ENCODE assay signal across 9 mouse cellular contexts in the genomic region with DNA sequence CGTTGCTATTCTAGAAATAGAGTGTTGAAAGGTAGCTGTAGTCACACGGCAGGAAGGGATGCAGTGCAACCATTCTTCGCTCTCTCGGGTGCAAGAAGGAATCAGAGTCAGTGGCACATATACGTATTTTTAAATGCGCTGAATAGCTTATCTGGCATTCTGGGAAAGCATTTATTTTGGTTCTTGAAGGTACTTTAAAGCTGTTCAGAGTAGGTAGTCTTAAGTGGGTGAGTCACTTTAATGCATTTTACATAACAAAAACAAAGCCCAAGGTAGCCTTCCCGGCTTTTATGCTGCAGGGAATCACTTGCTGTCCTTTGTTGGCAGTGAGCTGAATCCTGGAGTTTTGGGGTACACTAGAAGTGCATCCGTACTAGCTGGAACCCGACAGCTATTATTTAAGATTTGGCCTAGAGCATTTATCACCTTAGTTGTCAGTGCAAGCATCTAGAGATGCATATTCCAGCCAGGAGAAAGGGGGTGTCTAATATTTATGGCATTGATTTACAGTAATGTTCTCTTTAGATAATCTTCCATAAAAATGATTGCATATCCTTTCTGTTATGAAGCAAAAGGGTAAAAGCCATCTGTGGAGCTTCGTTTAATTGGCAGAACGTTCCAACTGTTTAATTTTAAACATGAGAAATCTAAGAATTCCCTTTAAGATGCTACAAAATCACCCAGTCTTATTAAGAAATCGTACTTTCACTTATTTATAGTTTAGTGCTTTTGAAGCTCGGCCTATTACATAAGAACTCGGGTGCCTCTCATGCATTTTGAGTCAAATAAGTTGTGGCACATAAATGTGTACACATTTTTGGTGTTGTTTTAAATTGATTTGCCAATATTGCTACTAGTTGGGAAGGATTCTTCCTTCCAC. TPM values are rescaled to one million over a fixed set of nuclear protein-coding genes. Genes with fewer than 3 reads are reported as not detected.
A peak's percentile ranks its signal among the peaks of the same experiment; 100 is the strongest.
DNase-seq lines count a peak whose midpoint lies in the region; ATAC-seq and TF ChIP-seq lines count a peak whose summit lies in the region.
"Had no signal": no experiment of that assay in that cellular context is flagged by ENCODE, and none has a peak within 500 bp of the region (broad histone marks: within the 10 kb centered on the region; RNA-seq: fewer than 3 reads in every experiment).

No protein-coding gene starts in this region.

- H3K27ac ChIP-seq in kidney, embryonic 16.5 days (ENCODE audit: low read length) = no peak overlapping the region
- H3K27ac ChIP-seq in kidney, adult 2 months (ENCODE audit: insufficient read depth, low read depth, low read length) = no peak overlapping the region
- no peak overlapping the region for H3K27ac ChIP-seq in forebrain, embryonic 11.5 days (ENCODE audit: low read depth, low read length)
- no peak overlapping the region for H3K27ac ChIP-seq in limb, embryonic 14.5 days (replicated peaks; ENCODE audit: low read depth, low read length)
- H3K27ac ChIP-seq: liver, embryonic 15.5 days had no signal

- H3K36me3 ChIP-seq in kidney, embryonic 16.5 days (ENCODE audit: insufficient read depth, low read length) = no peaks in the 10 kb centered on the region
- no peaks in the 10 kb centered on the region for H3K36me3 ChIP-seq in kidney, adult 2 months (ENCODE audit: control insufficient read depth, insufficient read depth, low read length)
- H3K36me3 ChIP-seq in forebrain, embryonic 11.5 days (ENCODE audit: control insufficient read depth, insufficient read depth, low read length) = no peaks in the 10 kb centered on the region
- H3K36me3 ChIP-seq in limb, embryonic 14.5 days (ENCODE audit: control insufficient read depth, insufficient read depth, low read length) = no peaks in the 10 kb centered on the region
- H3K36me3 ChIP-seq: liver, embryonic 15.5 days had no signal

- no peak for ATAC-seq in kidney, embryonic 16.5 days (ENCODE audit: low FRiP score, low TSS enrichment)
- no peak for ATAC-seq in forebrain, embryonic 11.5 days (replicated peaks; ENCODE audit: low FRiP score)
- no peak for ATAC-seq in limb, embryonic 14.5 days (ENCODE audit: low FRiP score, low read depth)
- no peak for ATAC-seq in erythroblast, adult 5-6 weeks (replicated peaks; ENCODE audit: low FRiP score, poor library complexity, severe bottlenecking)

- TF ChIP-seq POLR2A in kidney, adult 2 months (IDR thresholded peaks at IDR 0.05; ENCODE audit: low read depth, low read length) = no peak
- no peak for TF ChIP-seq POLR2A in limb, embryonic 14.5 days (IDR thresholded peaks at IDR 0.05; ENCODE audit: borderline replicate concordance, extremely low read depth, insufficient read depth, insufficient read length)

- no peaks in the 10 kb centered on the region for H3K27me3 ChIP-seq in kidney, embryonic 16.5 days (ENCODE audit: insufficient read depth, low read length)
- H3K27me3 ChIP-seq in kidney, adult 2 months (replicated peaks; ENCODE audit: control insufficient read depth, insufficient read depth, low read length) = peaks cover 2% of the 10 kb centered on the region; the same call in 1 of the 2 replicates
- H3K27me3 ChIP-seq in forebrain, embryonic 11.5 days (ENCODE audit: control insufficient read depth, insufficient read depth, low read length) = peaks cover 21% of the 10 kb centered on the region
- no peaks in the 10 kb centered on the region for H3K27me3 ChIP-seq in limb, embryonic 14.5 days (ENCODE audit: control insufficient read depth, insufficient read depth, low read length)

- 21% methylated on average over 14 of the region's 14 CpGs for WGBS in kidney, embryonic 16.5 days
- WGBS in kidney, adult 2 months = 57% methylated on average over 14 of the region's 14 CpGs
- 23% methylated on average over 14 of the region's 14 CpGs for WGBS in forebrain, embryonic 11.5 days
- WGBS in limb, embryonic 14.5 days = 25% methylated on average over 14 of the region's 14 CpGs

- peaks cover 10% of the 10 kb centered on the region for H3K4me1 ChIP-seq in kidney, embryonic 16.5 days (ENCODE audit: insufficient read depth, low read length)
- no peaks in the 10 kb centered on the region for H3K4me1 ChIP-seq in kidney, adult 2 months (ENCODE audit: control insufficient read depth, insufficient read depth, low read length)
- H3K4me1 ChIP-seq in forebrain, embryonic 11.5 days (replicated peaks; ENCODE audit: control insufficient read depth, insufficient read depth, low read length) = peaks cover 10% of the 10 kb centered on the region; the same call in 1 of the 2 replicates
- peaks cover 10% of the 10 kb centered on the region for H3K4me1 ChIP-seq in limb, embryonic 14.5 days (ENCODE audit: control insufficient read depth, insufficient read depth, low read length)
- H3K4me1 ChIP-seq: liver, embryonic 15.5 days had no signal

- H3K9me3 ChIP-seq in kidney, embryonic 16.5 days (ENCODE audit: low read length) = no peaks in the 10 kb centered on the region
- no peaks in the 10 kb centered on the region for H3K9me3 ChIP-seq in forebrain, embryonic 11.5 days (ENCODE audit: control insufficient read depth, low read length)
- H3K9me3 ChIP-seq in limb, embryonic 14.5 days (ENCODE audit: control insufficient read depth, low read length) = no peaks in the 10 kb centered on the region
- H3K9me3 ChIP-seq: liver, embryonic 15.5 days had no signal

- peak overlapping the region; percentile 77 for H3K4me3 ChIP-seq in kidney, embryonic 16.5 days (ENCODE audit: low read length)
- no peak overlapping the region for H3K4me3 ChIP-seq in kidney, adult 2 months (ENCODE audit: insufficient read depth, low read depth, low read length)
- H3K4me3 ChIP-seq in forebrain, embryonic 11.5 days (ENCODE audit: low read depth, low read length) = peak overlapping the region; percentile 52
- H3K4me3 ChIP-seq in limb, embryonic 14.5 days (replicated peaks; ENCODE audit: low read length) = peak overlapping the region; percentile 70

- peak overlapping the region; percentile 84 for H3K4me2 ChIP-seq in kidney, embryonic 16.5 days (replicated peaks; ENCODE audit: low read depth, low read length)
- peak overlapping the region; percentile 87 for H3K4me2 ChIP-seq in forebrain, embryonic 11.5 days (ENCODE audit: low read depth, low read length, severe bottlenecking)
- peak overlapping the region; percentile 82 for H3K4me2 ChIP-seq in limb, embryonic 14.5 days (replicated peaks; ENCODE audit: low read depth, low read length, severe bottlenecking)

- TF ChIP-seq CTCF in kidney, adult 2 months (conservative IDR thresholded peaks at IDR 0.05; ENCODE audit: insufficient read depth, insufficient read length, low read depth, low read length) = no peak

- H3K9ac ChIP-seq in kidney, embryonic 16.5 days (replicated peaks; ENCODE audit: low read length) = peak overlapping the region; percentile 91
- peak overlapping the region; percentile 84 for H3K9ac ChIP-seq in forebrain, embryonic 11.5 days (ENCODE audit: low read length)
- peak overlapping the region; percentile 93 for H3K9ac ChIP-seq in limb, embryonic 14.5 days (ENCODE audit: low read depth, low read length, severe bottlenecking)
- H3K9ac ChIP-seq: liver, embryonic 15.5 days had no signal

- no peak for DNase-seq in kidney, adult 2 months
- DNase-seq in cerebellum, adult 18-20 months = peak; percentile 26 to 50
- DNase-seq in forebrain, embryonic 11.5 days (ENCODE audit: low spot score) = no peak
- DNase-seq in limb, embryonic 14.5 days (ENCODE audit: low spot score) = no peak
- no peak for DNase-seq in urinary bladder, adult 2 months (ENCODE audit: low spot score)
- DNase-seq in spleen, postnatal 36 days (ENCODE audit: low spot score in 2 of 2) = no peak

RNA-seq across cellular contexts. Expression of gene Cacna2d1, which starts 1.6 kb away (rescaled TPM):
- polyA plus RNA-seq in kidney, embryonic 16.5 days (2015; fragmentation: Nextera tagmentation; extraction: Ambion mirVana) = 13.3 and 15.3 TPM in 2 replicates
- 1.2 and 1.8 TPM in 2 replicates for polyA plus RNA-seq in kidney, adult 2 months (2012; rRNA removed)
- 19.8 and 21.9 TPM in 2 replicates for polyA plus RNA-seq in forebrain, embryonic 11.5 days (2014; fragmentation: Nextera tagmentation; extraction: Ambion mirVana)
- polyA plus RNA-seq in limb, embryonic 14.5 days (2012; rRNA removed) = 25.0 and 26.3 TPM in 2 replicates
- 23.4 and 26.0 TPM in 2 replicates for polyA plus RNA-seq in limb, embryonic 14.5 days (2014; fragmentation: Nextera tagmentation; extraction: Ambion mirVana)
- polyA plus RNA-seq in urinary bladder, adult 2 months (2012; rRNA removed) = 35.8 and 43.6 TPM in 2 replicates
- total RNA-seq in erythroblast, adult 5-6 weeks (2015; ENCODE audit: low replicate concordance) = not detected in 2 replicates
- total RNA-seq in erythroblast, adult 5-6 weeks (2017; ENCODE audit: low replicate concordance) = not detected in 2 replicates

Comparison
In these comparisons a context has a peak if more than half of its experiments do, and no peak if none do; other contexts are left out.
1. DNase-seq: peak in cerebellum, adult 18-20 months (2 of 2); none in kidney, adult 2 months (single experiment), forebrain, embryonic 11.5 days (single experiment), limb, embryonic 14.5 days (single experiment), urinary bladder, adult 2 months (single experiment) and spleen, postnatal 36 days (0 of 2).
2. Peak in every context shown above with its lines, with median percentiles within 50 percentile points of each other: H3K4me2 ChIP-seq and H3K9ac ChIP-seq.